Mouse (Mus musculus) liver, embryonic 16.5 days (tissue): ENCODE measurements at regions not wholly inside any gene's neighbourhood (a gene's known extent, or its start where the extent isn't known, plus 50 kb on each side); places are given as distances from the start of the nearest gene placed in this dataset.

Source experiments
- ATAC-seq: fragments of 200-750 bp; cut with Nextera tagmentation; 2 replicates; pipeline ENCODE4 v1.8.0; 2017; ENCODE audit warnings: low read depth, mild to moderate bottlenecking, moderate number of reproducible peaks, moderate library complexity
- H3K27ac ChIP-seq: fragments of 300-500 bp; sonication (generic); 2 replicates; pipeline ENCODE4 v1.5.1; 2014; ENCODE audit warnings: mild to moderate bottlenecking, low read length
- H3K27me3 ChIP-seq: fragments of 300-500 bp; sonication (generic); 2 replicates; pipeline ENCODE4 v1.6.1; 2014; ENCODE audit warnings: low read depth, low read length, mixed read lengths; ENCODE audit not compliant: control insufficient read depth, insufficient read depth
- H3K36me3 ChIP-seq: fragments of 300-500 bp; sonication (generic); 2 replicates; pipeline ENCODE4 v1.6.1; 2014; ENCODE audit warnings: mild to moderate bottlenecking; ENCODE audit not compliant: control insufficient read depth, insufficient read depth
- H3K4me1 ChIP-seq: fragments of 300-500 bp; sonication (generic); 2 replicates; pipeline ENCODE4 v1.6.1; 2014; ENCODE audit warnings: low read depth, low read length, mixed read lengths; ENCODE audit not compliant: control insufficient read depth
- H3K4me2 ChIP-seq: fragments of 300-500 bp; sonication (generic); 2 replicates; pipeline ENCODE4 v1.6.1; 2014; ENCODE audit warnings: low read depth, low read length, mixed read lengths
- H3K4me3 ChIP-seq: fragments of 300-500 bp; sonication (generic); 2 replicates; pipeline ENCODE4 v1.5.1; 2014; ENCODE audit warnings: low read depth, mild to moderate bottlenecking, low read length
- H3K9ac ChIP-seq: fragments of 300-500 bp; sonication (generic); 2 replicates; pipeline ENCODE4 v1.6.1; 2014; ENCODE audit warnings: low read depth, low read length
- H3K9me3 ChIP-seq: fragments of 300-500 bp; sonication (generic); replicated peaks from 2 replicates; pipeline ENCODE4 v1.6.1; 2016; ENCODE audit warnings: low read length; ENCODE audit not compliant: control insufficient read depth
- WGBS: fragments of 180-500 bp; shearing (Covaris S2); extraction: QIAGEN DNeasy Blood & Tissue Kit; methylation state at CpG from one replicate; pipeline ENCODE4 v1.1.7; 2014; ENCODE audit not compliant: insufficient replicate concordance; 5-methylcytosine and 5-hydroxymethylcytosine counted together

- no peaks in the 10 kb centered on the region for H3K9me3 ChIP-seq
- no peaks in the 10 kb centered on the region for H3K27me3 ChIP-seq
- ATAC-seq = no peak
- no peak overlapping the region for H3K27ac ChIP-seq
- no peaks in the 10 kb centered on the region for H3K4me1 ChIP-seq
- H3K4me3 ChIP-seq = no peak overlapping the region
- 23% methylated on average over 9 of the region's 9 CpGs for WGBS
- H3K36me3 ChIP-seq = no peaks in the 10 kb centered on the region
- no peak overlapping the region for H3K9ac ChIP-seq
- no peak overlapping the region for H3K4me2 ChIP-seq
Observed at GRCm38 (mm10) chr1:75888499-75889208, 342.6 kb downstream of the Slc4a3 start.

GRCm38 (mm10) chr1:75889847-75890591 lies 344.0 kb downstream of the Slc4a3 start:
- Histone ChIP-seq H3K9ac (no peak overlapping the region), H3K27ac (no peak overlapping the region), H3K4me2 (no peak overlapping the region), H3K4me1 (no peaks in the 10 kb centered on the region), H3K27me3 (no peaks in the 10 kb centered on the region), H3K4me3 (no peak overlapping the region), H3K36me3 (no peaks in the 10 kb centered on the region), H3K9me3 (no peaks in the 10 kb centered on the region)
- no peak for ATAC-seq
- WGBS = 57% methylated on average over 4 of the region's 4 CpGs

GRCm38 (mm10) chr1:75890636-75891276 lies 344.7 kb downstream of the Slc4a3 start:
- Histone ChIP-seq H3K27me3 (no peaks in the 10 kb centered on the region), H3K4me3 (no peak overlapping the region), H3K9me3 (no peaks in the 10 kb centered on the region), H3K4me2 (no peak overlapping the region), H3K9ac (no peak overlapping the region), H3K27ac (no peak overlapping the region), H3K4me1 (no peaks in the 10 kb centered on the region), H3K36me3 (no peaks in the 10 kb centered on the region)
- 66% methylated on average over 10 of the region's 10 CpGs for WGBS
- ATAC-seq = no peak

- Histone ChIP-seq H3K36me3 (no peaks in the 10 kb centered on the region), H3K4me2 (no peak overlapping the region), H3K9me3 (no peaks in the 10 kb centered on the region), H3K9ac (no peak overlapping the region), H3K4me1 (no peaks in the 10 kb centered on the region), H3K27me3 (no peaks in the 10 kb centered on the region), H3K27ac (no peak overlapping the region), H3K4me3 (no peak overlapping the region)
- 77% methylated on average over 1 of the region's 1 CpGs for WGBS
- ATAC-seq = no peak
Observed at GRCm38 (mm10) chr1:75895550-75895949, 349.5 kb downstream of the Slc4a3 start.

- no peaks in the 10 kb centered on the region for H3K36me3 ChIP-seq
- no peak for ATAC-seq
- no peaks in the 10 kb centered on the region for H3K4me1 ChIP-seq
- no peak overlapping the region for H3K27ac ChIP-seq
- no peaks in the 10 kb centered on the region for H3K27me3 ChIP-seq
- WGBS = 31% methylated on average over 1 of the region's 1 CpGs
- no peak overlapping the region for H3K4me2 ChIP-seq
- no peak overlapping the region for H3K4me3 ChIP-seq
- no peaks in the 10 kb centered on the region for H3K9me3 ChIP-seq
- H3K9ac ChIP-seq = no peak overlapping the region
Observed at GRCm38 (mm10) chr1:75901146-75901545, 355.1 kb downstream of the Slc4a3 start.

GRCm38 (mm10) chr1:75905699-75906470 lies 359.8 kb downstream of the Slc4a3 start:
- ATAC-seq = no peak
- H3K9me3 ChIP-seq = no peaks in the 10 kb centered on the region

GRCm38 (mm10) chr1:75915311-75915710 lies 369.2 kb downstream of the Slc4a3 start:
- Histone ChIP-seq H3K9me3 (no peaks in the 10 kb centered on the region), H3K36me3 (no peaks in the 10 kb centered on the region), H3K9ac (no peak overlapping the region), H3K4me3 (no peak overlapping the region), H3K4me2 (no peak overlapping the region), H3K27me3 (no peaks in the 10 kb centered on the region), H3K4me1 (no peaks in the 10 kb centered on the region), H3K27ac (no peak overlapping the region)
- WGBS = 59% methylated on average over 2 of the region's 2 CpGs
- ATAC-seq = no peak

More at GRCm38 (mm10) chr1:75905699-75906470, 359.8 kb downstream of the Slc4a3 start:
- Histone ChIP-seq H3K4me1 (no peaks in the 10 kb centered on the region), H3K27me3 (no peaks in the 10 kb centered on the region), H3K4me2 (no peak overlapping the region), H3K36me3 (no peaks in the 10 kb centered on the region), H3K9ac (no peak overlapping the region), H3K27ac (no peak overlapping the region), H3K4me3 (no peak overlapping the region)
- 59% methylated on average over 9 of the region's 9 CpGs for WGBS

GRCm38 (mm10) chr1:75916181-75916580 lies 370.1 kb downstream of the Slc4a3 start:
- Histone ChIP-seq H3K9ac (no peak overlapping the region), H3K4me2 (no peak overlapping the region), H3K27ac (no peak overlapping the region), H3K36me3 (no peaks in the 10 kb centered on the region), H3K9me3 (no peaks in the 10 kb centered on the region), H3K27me3 (no peaks in the 10 kb centered on the region), H3K4me1 (no peaks in the 10 kb centered on the region), H3K4me3 (no peak overlapping the region)
- ATAC-seq = no peak
- WGBS = 19% methylated on average over 2 of the region's 2 CpGs
